Mouse (Mus musculus) gastrocnemius, adult 2 months (tissue): ENCODE measurements around the gene Lef1. TPM values are rescaled to one million over a fixed set of nuclear protein-coding genes. Genes with fewer than 3 reads are reported as not detected.

Experiments
- DNase-seq: peaks from one replicate; pipeline ENCODE4 v3.0.0; 2022
- H3K27ac ChIP-seq: fragments of 200-600 bp; 2 replicates; pipeline ENCODE4 v1.8.1; 2022; ENCODE audit warnings: mild to moderate bottlenecking
- H3K4me3 ChIP-seq: fragments of 200-600 bp; 2 replicates; pipeline ENCODE4 v1.8.1; 2022; ENCODE audit warnings: mild to moderate bottlenecking, moderate library complexity
- CTCF ChIP-seq: fragments of 200-600 bp; IDR thresholded peaks from 2 replicates; pipeline ENCODE4 v1.8.1; 2022; ENCODE audit warnings: antibody characterized with exemption, mild to moderate bottlenecking, moderate library complexity
- intact Hi-C: fragments of 180-260 bp; cut with DNase I; formaldehyde crosslinking; loops from one replicate; pipeline ENCODE4 v1.15.1; 2025
- total RNA-seq, 2 experiments: library from RNA; stranded (reverse); gene quantifications; 2 replicates each; pipeline ENCODE4 v1.2.3; 2021

The Lef1 gene
- total RNA-seq, 2 experiments from 2014 or later: 0.08 TPM; not detected in 1

DNA sequence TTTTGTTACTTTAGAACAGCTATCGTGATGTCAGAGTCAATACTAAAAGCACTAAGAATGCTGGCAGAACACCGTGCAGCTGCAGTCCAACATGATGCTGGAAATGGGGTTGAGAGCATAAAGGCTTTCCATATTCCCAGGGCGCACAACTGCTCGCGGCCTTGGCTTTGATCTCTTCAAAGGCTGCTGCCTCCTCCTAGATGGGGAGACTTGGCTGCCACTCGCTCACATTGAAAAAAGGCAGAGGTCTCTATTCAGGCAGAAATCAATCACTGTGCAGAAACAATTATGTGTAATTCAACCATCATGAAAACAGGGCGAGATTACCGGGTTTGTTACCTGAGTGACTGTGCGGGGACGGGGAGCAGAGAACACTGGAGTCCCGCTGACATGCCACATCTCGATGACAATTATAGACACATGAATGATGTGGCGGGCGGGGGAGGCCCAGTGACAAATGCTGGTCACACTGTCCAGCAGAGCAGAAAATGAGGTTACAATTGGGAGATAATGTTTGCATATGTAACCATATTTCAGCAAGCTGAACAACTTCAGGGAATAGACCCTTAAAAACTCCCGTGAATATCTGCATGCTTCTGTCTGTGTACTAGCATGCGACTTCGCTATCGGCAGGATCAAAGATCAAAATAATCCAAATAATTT, 27.0 kb downstream of the Lef1 start:
- intact Hi-C loops: no loop called here
- no peak for DNase-seq
- H3K4me3 ChIP-seq: no peak overlapping the region
- no peak for TF ChIP-seq CTCF
- no peak overlapping the region for H3K27ac ChIP-seq

DNA sequence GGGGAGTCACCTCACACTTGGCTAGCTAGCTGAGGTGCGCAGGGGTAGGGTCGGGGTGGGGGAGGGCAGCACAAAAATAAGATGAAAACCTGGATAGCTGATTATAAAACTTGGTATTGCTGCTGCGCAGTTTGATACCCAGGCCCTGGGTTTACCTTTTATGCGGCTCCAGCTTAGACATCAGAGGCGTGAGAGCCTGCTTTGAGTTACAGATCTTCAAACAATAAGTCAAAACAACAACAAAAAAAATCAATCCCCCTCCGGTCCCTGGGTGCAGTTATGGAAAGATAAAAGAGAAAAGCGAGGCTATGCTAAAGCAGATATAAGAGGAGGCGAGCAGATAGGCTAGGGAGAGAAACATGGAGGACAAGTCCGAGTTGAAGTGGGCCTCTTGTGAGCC, 28.0 kb downstream of the Lef1 start:
- intact Hi-C loops: no loop called here
- no peak for DNase-seq
- H3K4me3 ChIP-seq: no peak overlapping the region
- H3K27ac ChIP-seq: no peak overlapping the region
- no peak for TF ChIP-seq CTCF

DNA sequence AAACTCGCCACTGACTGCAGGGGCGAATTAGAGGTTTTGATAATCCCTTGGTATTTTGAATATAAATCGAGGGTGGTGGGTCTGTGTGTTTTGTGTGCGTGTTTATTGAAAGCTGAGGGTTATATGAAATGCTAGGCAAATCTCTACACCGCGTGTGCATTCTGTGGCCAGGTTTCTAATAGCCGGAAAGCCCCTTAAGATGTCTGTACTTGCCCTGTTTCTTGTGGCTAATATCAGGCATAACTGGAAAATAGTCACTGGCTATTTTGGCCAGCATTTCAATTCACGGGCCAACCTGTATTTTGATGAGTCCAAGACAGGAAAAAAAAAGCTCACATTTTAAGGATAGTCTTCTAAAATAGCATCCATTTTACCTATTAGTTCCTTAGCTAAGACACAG, 28.5 kb downstream of the Lef1 start:
- intact Hi-C loops: no loop called here
- DNase-seq: no peak
- no peak for TF ChIP-seq CTCF
- no peak overlapping the region for H3K4me3 ChIP-seq
- no peak overlapping the region; the same call in 1 of the 2 replicates for H3K27ac ChIP-seq

DNA sequence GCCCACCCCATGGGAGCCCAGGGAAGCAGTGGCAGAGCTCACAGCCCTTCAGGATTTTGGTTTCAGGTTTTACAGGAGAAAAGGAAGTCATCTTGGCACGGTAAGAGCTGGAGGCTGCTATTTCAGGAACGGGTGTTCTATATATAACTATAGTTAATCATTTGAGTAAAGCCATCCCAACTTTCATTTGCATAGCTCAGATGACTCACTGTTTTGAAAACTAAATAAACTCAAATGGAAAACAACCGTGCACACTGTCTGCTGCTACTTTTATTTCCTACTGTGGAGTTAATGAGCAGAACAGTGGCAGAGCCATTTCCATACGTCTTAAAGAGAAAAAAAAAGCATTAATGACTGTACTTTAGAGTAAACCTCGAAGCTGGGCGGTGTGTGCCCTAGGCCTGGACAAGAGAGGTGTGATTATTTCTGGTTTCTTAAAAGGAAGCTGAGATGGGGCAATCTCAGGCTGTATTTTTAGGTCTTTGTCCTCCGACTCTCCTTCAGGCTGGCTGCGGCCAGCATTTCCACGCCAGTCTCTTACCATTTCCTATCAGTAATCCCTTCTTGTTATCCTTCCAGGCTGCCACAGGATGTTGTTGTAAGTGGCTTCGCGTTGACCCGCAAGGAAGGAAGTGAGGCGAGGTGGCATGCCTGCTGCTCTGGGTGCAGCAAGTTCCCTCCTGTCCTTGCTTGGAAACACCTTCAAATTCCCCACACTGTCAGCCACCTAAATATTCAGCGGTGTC, 29.2 kb downstream of the Lef1 start:
- intact Hi-C loops: no loop called here
- DNase-seq: peak; percentile 26
- H3K27ac ChIP-seq: peak overlapping the region; percentile 74
- H3K4me3 ChIP-seq: peak overlapping the region; percentile 29; the same call in 1 of the 2 replicates
- TF ChIP-seq CTCF: no peak

DNA sequence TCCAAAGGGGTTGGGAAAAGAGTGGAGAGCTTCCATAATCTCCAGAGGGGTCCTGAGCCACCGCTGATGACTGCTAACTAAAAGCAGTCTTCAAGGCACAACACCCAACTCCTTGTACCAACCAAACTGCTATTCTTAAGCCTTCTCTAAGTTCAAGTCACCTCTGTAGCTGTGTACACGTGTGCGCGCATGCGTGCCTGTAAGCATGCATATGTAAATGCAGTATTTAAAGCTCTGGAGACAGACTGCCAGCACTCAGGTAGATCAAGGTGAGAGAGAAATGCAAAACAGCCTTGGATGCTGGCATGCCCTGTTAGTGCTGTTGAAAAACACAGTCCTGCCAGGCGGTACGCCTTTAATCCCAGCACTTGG, 29.8 kb downstream of the Lef1 start:
- DNase-seq: no peak
- no peak overlapping the region for H3K4me3 ChIP-seq
- no peak for TF ChIP-seq CTCF
- intact Hi-C loops: no loop called here
- H3K27ac ChIP-seq: peak overlapping the region; percentile 74; the same call in 1 of the 2 replicates

DNA sequence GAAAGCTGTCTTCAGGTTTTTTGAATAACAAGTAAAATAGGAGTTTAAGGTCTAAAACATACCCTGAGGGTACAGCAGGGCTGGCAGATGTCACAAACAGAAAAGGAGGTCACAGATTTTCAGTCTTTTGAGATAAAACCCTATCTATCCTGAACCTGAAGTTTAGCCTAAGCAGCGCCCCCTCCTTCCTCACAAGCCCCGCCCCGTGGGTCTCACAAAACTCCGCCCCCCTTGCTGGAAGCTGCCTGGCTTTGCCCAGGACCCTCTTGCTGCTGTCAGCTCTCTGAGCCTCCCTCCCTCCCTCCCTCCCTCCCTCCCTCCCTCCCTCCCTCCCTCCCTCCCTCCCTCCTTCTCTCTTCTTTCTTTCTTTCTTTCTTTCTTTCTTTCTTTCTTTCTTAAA, 31.3 kb downstream of the Lef1 start:
- Histone ChIP-seq H3K4me3 (no peak overlapping the region), H3K27ac (no peak overlapping the region)
- intact Hi-C loops: no loop called here
- no peak for DNase-seq
- TF ChIP-seq CTCF: no peak

DNA sequence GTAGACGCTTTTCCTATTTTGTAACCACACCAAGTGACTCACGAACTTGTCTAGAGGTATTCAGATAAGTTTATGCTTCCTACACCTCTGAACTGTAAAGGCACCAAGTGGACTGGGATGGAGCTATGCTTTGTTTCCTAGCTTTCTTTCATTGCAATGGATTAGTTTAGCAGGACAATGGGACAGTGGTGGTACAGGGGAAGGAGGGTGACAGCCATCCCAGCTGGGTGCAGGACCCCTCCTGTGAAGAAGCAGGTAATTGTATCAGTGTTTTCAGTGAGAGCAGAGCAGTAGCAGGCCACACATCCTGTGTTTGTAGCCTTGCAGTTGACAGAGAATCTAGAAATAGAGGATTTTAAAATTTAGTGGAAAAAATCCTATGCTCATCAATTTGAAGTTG, 34.0 kb downstream of the Lef1 start:
- DNase-seq: no peak
- TF ChIP-seq CTCF: no peak

DNA sequence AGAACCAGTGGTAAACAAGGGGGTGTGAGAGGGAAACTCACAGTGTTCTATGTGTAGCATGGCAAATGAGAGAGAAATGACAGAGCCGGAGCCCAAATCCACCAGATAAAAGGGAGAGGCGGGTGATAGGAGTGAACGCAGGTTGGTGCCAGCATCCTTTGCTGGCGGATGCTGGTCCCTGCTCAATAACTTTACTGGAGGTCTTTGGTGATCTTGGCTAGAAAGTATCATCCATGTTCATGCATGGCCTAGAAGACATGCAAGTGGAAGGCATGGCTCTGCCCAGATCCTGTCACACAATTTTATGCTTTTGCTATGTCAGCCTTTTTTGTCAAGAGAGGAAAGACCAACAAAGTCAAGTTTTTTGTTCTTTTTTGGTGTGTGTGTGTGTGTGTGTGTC, 42.6 kb downstream of the Lef1 start:
- no peak overlapping the region for H3K4me3 ChIP-seq
- intact Hi-C loops: no loop called here
- no peak for DNase-seq
- no peak overlapping the region for H3K27ac ChIP-seq
- no peak for TF ChIP-seq CTCF

More for the DNA sequence above, 34.0 kb downstream of the Lef1 start:
- H3K27ac ChIP-seq: no peak overlapping the region
- no peak overlapping the region for H3K4me3 ChIP-seq
- intact Hi-C loops: no loop called here

DNA sequence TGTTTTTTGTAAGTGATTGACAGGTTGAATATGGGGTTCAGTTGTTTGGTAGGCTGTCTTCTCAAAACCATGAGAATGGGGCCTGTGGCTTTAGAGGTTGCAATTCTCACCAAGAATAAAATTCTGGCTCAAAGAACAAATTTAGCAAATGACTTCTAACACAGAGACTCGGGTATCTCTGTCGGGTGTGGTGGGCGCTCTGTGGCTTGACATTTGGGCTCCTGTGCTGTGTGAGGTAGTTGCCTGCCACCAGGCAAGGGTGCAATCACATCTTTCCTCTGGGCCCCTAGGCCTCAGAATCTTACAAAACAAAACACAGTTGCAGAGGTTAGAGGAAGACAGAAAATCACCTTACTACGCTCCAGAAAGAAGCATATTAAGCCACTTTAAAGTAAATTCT, 43.6 kb downstream of the Lef1 start:
- intact Hi-C loops: no loop called here
- no peak for TF ChIP-seq CTCF
- H3K27ac ChIP-seq: no peak overlapping the region
- H3K4me3 ChIP-seq: no peak overlapping the region
- DNase-seq: no peak

DNA sequence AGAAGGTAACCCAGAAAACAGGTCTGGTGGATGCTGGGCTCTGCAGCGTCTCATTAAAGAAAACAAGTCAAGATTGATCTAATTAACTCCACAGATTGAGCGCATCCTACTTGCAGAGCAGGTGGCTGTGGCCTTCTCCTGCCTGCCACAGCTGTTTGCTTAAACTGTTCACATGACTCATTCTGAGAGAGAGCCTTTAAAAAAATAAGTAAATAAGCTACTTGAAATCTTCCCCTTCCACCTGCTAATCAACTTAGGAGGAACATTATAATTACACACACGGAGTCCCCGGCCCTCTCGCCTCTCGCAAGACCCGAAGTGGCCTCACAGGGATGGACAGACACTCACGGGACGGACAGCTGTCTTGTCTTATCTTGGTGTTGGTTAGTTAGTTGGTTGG, 44.3 kb downstream of the Lef1 start:
- Histone ChIP-seq H3K27ac (no peak overlapping the region), H3K4me3 (no peak overlapping the region)
- no peak for DNase-seq
- no peak for TF ChIP-seq CTCF
- intact Hi-C loops: no loop called here

DNA sequence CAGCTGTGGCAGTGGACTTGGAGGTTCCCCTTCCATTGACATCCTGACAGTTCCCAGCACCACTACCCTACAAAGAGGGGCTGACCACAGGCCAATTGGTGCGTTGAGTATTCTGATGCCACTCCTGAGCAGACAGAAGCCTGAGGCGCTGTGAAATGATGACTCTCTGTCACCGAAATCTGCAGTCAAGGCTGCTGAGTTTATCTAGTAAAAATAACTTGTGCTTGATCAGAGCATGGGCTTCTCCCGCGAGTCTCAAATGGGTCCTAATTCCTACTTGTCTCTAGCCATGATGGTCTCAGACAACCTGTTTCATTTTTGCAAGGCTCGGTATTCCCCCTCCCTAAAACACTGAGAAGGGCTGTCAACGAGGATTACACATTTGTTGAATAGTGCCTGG, 44.8 kb downstream of the Lef1 start:
- intact Hi-C loops: no loop called here
- no peak for DNase-seq
- TF ChIP-seq CTCF: no peak
- no peak overlapping the region for H3K27ac ChIP-seq
- H3K4me3 ChIP-seq: no peak overlapping the region

DNA sequence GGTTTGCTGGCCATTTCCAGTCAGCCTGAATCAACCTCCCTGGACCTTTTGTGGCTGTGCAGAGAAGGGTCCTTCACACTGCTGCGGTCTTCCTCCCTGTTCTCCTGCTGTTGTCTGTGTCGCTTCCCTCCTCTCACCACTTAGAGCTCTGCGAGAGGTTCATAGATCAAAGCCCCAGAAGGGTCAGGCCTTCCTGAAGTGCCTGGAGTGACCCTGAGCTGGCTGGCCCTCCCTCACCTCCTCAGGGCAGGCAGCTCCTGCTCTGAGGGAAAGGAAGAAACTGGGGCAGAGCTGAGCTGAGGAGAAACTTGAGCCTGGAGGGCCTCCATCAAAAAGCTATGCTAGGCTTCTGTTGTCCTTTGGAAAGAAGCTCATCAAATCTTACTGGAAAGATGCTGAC, 45.4 kb downstream of the Lef1 start:
- intact Hi-C loops: no loop called here
- H3K4me3 ChIP-seq: no peak overlapping the region
- no peak overlapping the region for H3K27ac ChIP-seq
- TF ChIP-seq CTCF: no peak
- DNase-seq: no peak

DNA sequence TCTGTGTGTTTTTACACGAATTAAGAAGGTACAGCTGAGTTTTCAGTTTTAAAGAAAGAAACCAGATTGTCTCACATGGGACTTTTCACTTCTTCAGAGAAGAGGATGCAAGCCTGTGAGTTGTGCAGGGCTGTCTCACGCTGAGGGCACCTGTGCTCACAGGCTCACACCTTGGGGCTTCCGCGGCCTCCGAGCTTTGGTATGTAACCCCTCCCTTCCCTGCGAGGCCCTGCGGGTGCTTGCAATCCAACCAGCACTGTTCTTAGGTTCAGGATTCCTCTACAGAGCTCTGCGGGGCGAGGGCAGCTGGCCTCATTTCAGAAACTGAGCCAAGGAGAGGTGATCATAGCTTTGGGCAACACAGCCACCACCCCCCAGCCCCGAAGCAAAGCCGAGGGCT, 46.1 kb downstream of the Lef1 start:
- Histone ChIP-seq H3K4me3 (no peak overlapping the region), H3K27ac (no peak overlapping the region)
- no peak for TF ChIP-seq CTCF
- DNase-seq: no peak
- intact Hi-C loops: no loop called here

DNA sequence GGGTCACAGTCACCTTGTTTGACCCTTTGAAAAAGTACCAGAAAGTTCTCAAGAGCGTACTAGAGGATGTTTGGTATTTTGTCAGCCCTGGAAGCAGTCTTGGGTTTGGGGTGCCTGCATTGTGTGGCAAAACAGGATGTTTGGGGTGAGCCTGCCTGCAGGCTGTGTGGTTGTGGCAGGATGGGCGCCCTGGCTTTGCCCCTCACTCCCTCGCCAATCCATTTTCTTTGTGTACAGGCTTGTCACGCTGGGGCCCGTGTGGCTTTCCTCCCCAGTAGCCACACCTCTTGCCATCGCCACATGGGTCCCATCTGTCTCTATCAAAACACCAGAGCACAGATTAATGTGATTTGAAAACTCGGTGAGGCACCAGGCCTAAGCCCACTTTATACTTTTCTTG, 47.2 kb downstream of the Lef1 start:
- no peak for DNase-seq
- Histone ChIP-seq H3K4me3 (no peak overlapping the region), H3K27ac (no peak overlapping the region)
- intact Hi-C loops: no loop called here
- TF ChIP-seq CTCF: no peak
